Mouse (Mus musculus) lung, postnatal 0 days (tissue): ENCODE measurements around the gene Gm48552.

Experiments used
- CTCF ChIP-seq: IDR thresholded peaks from 2 replicates; pipeline ENCODE4 v1.5.1; 2016; ENCODE audit warnings: antibody characterized with exemption, mild to moderate bottlenecking
- EP300 ChIP-seq: IDR thresholded peaks from 2 replicates; pipeline ENCODE4 v1.6.1; 2016; ENCODE audit warnings: antibody characterized with exemption, mild to moderate bottlenecking, control low read depth

DNA sequence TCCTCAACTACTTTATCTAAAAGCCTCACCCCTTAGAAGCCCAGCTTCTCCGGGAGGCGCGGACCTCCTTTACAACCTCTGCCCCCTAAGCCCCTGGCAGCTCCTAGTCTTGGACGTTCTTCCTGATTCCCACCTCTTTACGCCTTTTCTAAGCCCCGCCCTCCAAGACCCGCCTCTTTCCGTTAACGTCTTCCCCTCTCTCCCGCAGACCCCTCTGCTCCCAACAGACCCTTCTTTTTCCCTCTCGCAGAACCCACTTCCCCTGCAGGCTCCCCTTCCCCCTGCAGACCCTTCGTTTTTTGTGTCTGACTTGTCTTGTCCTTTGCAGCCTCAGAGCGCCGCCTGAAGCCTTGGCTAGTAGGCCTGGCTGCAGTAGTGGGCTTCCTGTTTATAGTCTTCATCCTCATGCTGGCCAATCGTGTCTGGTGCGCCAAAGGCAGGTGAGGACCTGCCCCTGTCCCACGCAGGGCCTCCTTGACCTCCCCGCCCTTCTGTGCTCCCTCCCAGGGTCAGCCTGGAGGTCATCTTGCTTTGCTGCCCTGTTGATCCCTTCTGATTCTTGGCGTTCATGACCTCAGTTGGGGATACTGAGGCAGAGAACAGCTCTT is 4.8 kb downstream of the Gm48552 start:
- no peak for TF ChIP-seq EP300
- no peak; the same call in 1 of the 2 replicates for TF ChIP-seq CTCF
